Mouse (Mus musculus) gastrocnemius, postnatal 36 days (tissue): ENCODE results near the gene Tradd. TPM values are rescaled to one million over a fixed set of nuclear protein-coding genes. Genes with fewer than 3 reads are reported as not detected.

ENCODE experiments used
- microRNA-seq, 2 experiments: library from miRNA; unstranded; fragments of <30 nt; microRNA quantifications; one replicate each; pipeline ENCODE4 v1.2.0; 2021
- total RNA-seq, 2 experiments: library from RNA; stranded (reverse); gene quantifications; 2 replicates each; pipeline ENCODE4 v1.2.3; 2021

Gene Tradd
- total RNA-seq, 2 experiments from 2014 or later = 2.8 to 3.7 TPM

Small RNAs within 50 kb of the gene (microRNA-seq; reads per million reads assigned to microRNA genes)
- gene Gm27320 = 0 reads per million in 2 experiments
- gene Mir328 = 552 to 945 reads per million in 2 experiments

Other genes starting within 250 kb of the Tradd start
- under 1 TPM in 1 of 2 experiments, not detected in 1; 0.38 TPM for gene Ces3a, start 216.0 kb downstream of the Tradd start, total RNA-seq
- not detected for gene Ces3b, start 180.9 kb downstream of the Tradd start, total RNA-seq
- not detected for gene Ces4a, start 132.8 kb downstream of the Tradd start, total RNA-seq
- gene Cbfb, start 93.9 kb downstream of the Tradd start, total RNA-seq = 10 to 100 TPM; 45.0 to 53.4 TPM
- gene D230025D16Rik, start 39.5 kb downstream of the Tradd start, total RNA-seq = 10 to 100 TPM; 19.6 to 22.1 TPM
- gene B3gnt9, start 9.5 kb downstream of the Tradd start, total RNA-seq = 1 to 10 TPM; 2.0 to 2.2 TPM
- 1 to 10 TPM in 1 of 2 experiments, under 1 TPM in 1; 0.87 to 1.3 TPM for gene Fbxl8, start within 50 bp of the Tradd start, total RNA-seq
- 1 to 10 TPM; 4.6 to 5.6 TPM for gene Hsf4, start 5.2 kb upstream of the Tradd start, total RNA-seq
- 10 to 100 TPM; 23.9 to 26.0 TPM for gene Nol3, start 11.5 kb upstream of the Tradd start, total RNA-seq
- under 1 TPM; 0.35 to 0.82 TPM for gene 4931428F04Rik, start 25.3 kb upstream of the Tradd start, total RNA-seq
- 1 to 10 TPM; 1.5 to 2.6 TPM for gene Exoc3l, start 31.5 kb upstream of the Tradd start, total RNA-seq
- 10 to 100 TPM; 21.1 to 25.2 TPM for gene E2f4, start 33.1 kb upstream of the Tradd start, total RNA-seq
- gene Elmo3, start 41.0 kb upstream of the Tradd start, total RNA-seq = under 1 TPM; 0.66 to 0.94 TPM
- gene Lrrc29, start 61.7 kb upstream of the Tradd start, total RNA-seq = 1 to 10 TPM in 1 of 2 experiments, under 1 TPM in 1; 0.99 to 1.1 TPM
- 10 to 100 TPM; 18.5 to 20.1 TPM for gene Tmem208, start 61.7 kb upstream of the Tradd start, total RNA-seq
- gene Fhod1, start 83.3 kb upstream of the Tradd start, total RNA-seq = 10 to 100 TPM; 22.0 to 32.0 TPM
- under 1 TPM; 0.59 to 0.91 TPM for gene Slc9a5, start 84.2 kb upstream of the Tradd start, total RNA-seq
- under 1 TPM in 1 of 2 experiments, not detected in 1; 0.07 TPM for gene Plekhg4, start 108.7 kb upstream of the Tradd start, total RNA-seq
- not detected for gene Kctd19, start 148.9 kb upstream of the Tradd start, total RNA-seq
- under 1 TPM; 0.54 to 0.71 TPM for gene Lrrc36, start 149.0 kb upstream of the Tradd start, total RNA-seq
- gene Tppp3, start 206.9 kb upstream of the Tradd start, total RNA-seq = 10 to 100 TPM; 54.1 to 54.9 TPM
- gene Zdhhc1, start 232.3 kb upstream of the Tradd start, total RNA-seq = 1 to 10 TPM; 8.1 to 8.3 TPM